8 mouse cellular contexts compared by ENCODE assay signal in genomic region chr3:98280933-98281678, GRCm38 (mm10). TPM values are rescaled to one million over a fixed set of nuclear protein-coding genes. Genes with fewer than 3 reads are reported as not detected.
DNase-seq lines count a peak whose midpoint lies in the region; ATAC-seq and TF ChIP-seq lines count a peak whose summit lies in the region.

No protein-coding gene starts in this region.

- TF ChIP-seq POLR2A in bone marrow macrophage, adult 2 months (IDR thresholded peaks at IDR 0.05; ENCODE audit: borderline replicate concordance, low read depth, low read length) = no peak

- H3K4me3 ChIP-seq in bone marrow macrophage, adult 2 months (ENCODE audit: insufficient read depth, low read length) = no peak overlapping the region
- no peak overlapping the region for H3K4me3 ChIP-seq in forebrain, embryonic 10.5 days
- H3K4me3 ChIP-seq in heart, embryonic 15.5 days = peak overlapping the region; percentile 26
- H3K4me3 ChIP-seq in liver, embryonic 11.5 days (ENCODE audit: low read depth, low read length) = peak overlapping the region; percentile 7; the same call in 1 of the 2 replicates
- no peak overlapping the region for H3K4me3 ChIP-seq in stomach, embryonic 14.5 days (ENCODE audit: low read depth, low read length)

- H3K36me3 ChIP-seq in forebrain, embryonic 10.5 days (replicated peaks) = no peaks in the 10 kb centered on the region
- no peaks in the 10 kb centered on the region for H3K36me3 ChIP-seq in heart, embryonic 15.5 days
- H3K36me3 ChIP-seq in liver, embryonic 11.5 days (ENCODE audit: control insufficient read depth, insufficient read depth, low read length) = no peaks in the 10 kb centered on the region
- no peaks in the 10 kb centered on the region for H3K36me3 ChIP-seq in stomach, embryonic 14.5 days (ENCODE audit: control insufficient read depth, insufficient read depth, low read length)

- peak; percentile 64 to 67 for DNase-seq in B cell, adult 2 months
- DNase-seq in forebrain, embryonic 10.5 days (ENCODE audit: extremely low spot score, low spot score) = peak; percentile 50
- DNase-seq in kidney, postnatal 10 days = peak; percentile 79
- peak; percentile 43 for DNase-seq in liver, embryonic 11.5 days (ENCODE audit: low spot score)
- DNase-seq in natural killer cell, adult 2 months (ENCODE audit: low spot score in 2 of 2) = peak; percentile 13 to 21

- 0 out of 2 replicates have a peak, but pooled peaks have one; percentile 51 for ATAC-seq in heart, embryonic 15.5 days (replicated peaks; ENCODE audit: insufficient number of reproducible peaks, insufficient read depth, low FRiP score, low read depth)
- ATAC-seq in liver, embryonic 11.5 days (replicated peaks; ENCODE audit: low FRiP score) = peak; percentile 74
- peak; percentile 76 for ATAC-seq in stomach, embryonic 14.5 days (ENCODE audit: insufficient number of reproducible peaks, insufficient read depth, low FRiP score, low read depth)

- H3K4me1 ChIP-seq in bone marrow macrophage, adult 2 months (ENCODE audit: control insufficient read depth, insufficient read depth, low read length) = no peaks in the 10 kb centered on the region
- peaks cover 23% of the 10 kb centered on the region for H3K4me1 ChIP-seq in forebrain, embryonic 10.5 days
- H3K4me1 ChIP-seq in heart, embryonic 15.5 days (replicated peaks) = peaks cover 20% of the 10 kb centered on the region
- peaks cover 12% of the 10 kb centered on the region for H3K4me1 ChIP-seq in liver, embryonic 11.5 days (replicated peaks; ENCODE audit: control insufficient read depth, insufficient read depth, low read length)
- peaks cover 13% of the 10 kb centered on the region; the same call in 1 of the 2 replicates for H3K4me1 ChIP-seq in stomach, embryonic 14.5 days (ENCODE audit: control insufficient read depth, insufficient read depth, low read length)

- TF ChIP-seq CTCF in bone marrow macrophage, adult 2 months (IDR thresholded peaks at IDR 0.05; ENCODE audit: low read depth, low read length) = peak; percentile 53; the same call in 1 of the 2 replicates

- H3K27ac ChIP-seq in bone marrow macrophage, adult 2 months (ENCODE audit: insufficient read depth, low read depth, low read length) = no peak overlapping the region
- no peak overlapping the region for H3K27ac ChIP-seq in forebrain, embryonic 10.5 days
- H3K27ac ChIP-seq in heart, embryonic 15.5 days = 0 out of 2 replicates have a peak overlapping the region, but pooled peaks have one; percentile 27
- H3K27ac ChIP-seq in liver, embryonic 11.5 days (ENCODE audit: low read depth, low read length) = no peak overlapping the region
- no peak overlapping the region for H3K27ac ChIP-seq in stomach, embryonic 14.5 days (ENCODE audit: low read length)

- peak overlapping the region; percentile 44 for H3K4me2 ChIP-seq in heart, embryonic 15.5 days
- H3K4me2 ChIP-seq in liver, embryonic 11.5 days = peak overlapping the region; percentile 46
- H3K4me2 ChIP-seq in stomach, embryonic 14.5 days (replicated peaks; ENCODE audit: low read depth, low read length) = no peak overlapping the region; the same call in 1 of the 2 replicates

- no peaks in the 10 kb centered on the region for H3K9me3 ChIP-seq in forebrain, embryonic 10.5 days
- no peaks in the 10 kb centered on the region for H3K9me3 ChIP-seq in heart, embryonic 15.5 days (replicated peaks)
- H3K9me3 ChIP-seq in liver, embryonic 11.5 days (ENCODE audit: control insufficient read depth, low read length) = no peaks in the 10 kb centered on the region
- no peaks in the 10 kb centered on the region for H3K9me3 ChIP-seq in stomach, embryonic 14.5 days (ENCODE audit: control insufficient read depth, low read depth, low read length)

- WGBS in forebrain, embryonic 10.5 days = 48% methylated on average over 12 of the region's 12 CpGs
- WGBS in heart, embryonic 15.5 days = 32% methylated on average over 12 of the region's 12 CpGs
- 30% methylated on average over 12 of the region's 12 CpGs for WGBS in liver, embryonic 11.5 days
- WGBS in stomach, embryonic 14.5 days = 27% methylated on average over 12 of the region's 12 CpGs

- no peak overlapping the region for H3K9ac ChIP-seq in heart, embryonic 15.5 days
- no peak overlapping the region for H3K9ac ChIP-seq in liver, embryonic 11.5 days (ENCODE audit: low read depth, low read length)
- no peak overlapping the region for H3K9ac ChIP-seq in stomach, embryonic 14.5 days (replicated peaks; ENCODE audit: low read depth, low read length)

- H3K27me3 ChIP-seq in forebrain, embryonic 10.5 days (ENCODE audit: poor library complexity, severe bottlenecking) = no peaks in the 10 kb centered on the region
- H3K27me3 ChIP-seq in heart, embryonic 15.5 days = no peaks in the 10 kb centered on the region
- H3K27me3 ChIP-seq in liver, embryonic 11.5 days (replicated peaks; ENCODE audit: control insufficient read depth, insufficient read depth, low read length) = no peaks in the 10 kb centered on the region
- no peaks in the 10 kb centered on the region for H3K27me3 ChIP-seq in stomach, embryonic 14.5 days (ENCODE audit: control insufficient read depth, insufficient read depth, low read length)

RNA-seq across cellular contexts. Expression of gene Hmgcs2, which starts 0.9 kb away (rescaled TPM):
- polyA plus RNA-seq in bone marrow macrophage, adult 2 months (2012; ENCODE audit: insufficient read depth, insufficient read length, missing spikeins) = not detected in 2 replicates
- 0.50 and 0.57 TPM in 2 replicates for polyA plus RNA-seq in forebrain, embryonic 10.5 days (2016; fragmentation: Nextera tagmentation; extraction: Ambion mirVana)
- polyA plus RNA-seq in heart, embryonic 15.5 days (2015; fragmentation: Nextera tagmentation; extraction: Ambion mirVana) = 8.7 and 12.6 TPM in 2 replicates
- 29.9 and 32.9 TPM in 2 replicates for polyA plus RNA-seq in liver, embryonic 11.5 days (2014; fragmentation: Nextera tagmentation; extraction: Ambion mirVana)
- 12.2 and 16.1 TPM in 2 replicates for polyA plus RNA-seq in stomach, embryonic 14.5 days (2014; fragmentation: Nextera tagmentation; extraction: Ambion mirVana)

RNA-seq across cellular contexts. Expression of gene Phgdh, which starts 58.7 kb away (rescaled TPM):
- polyA plus RNA-seq in bone marrow macrophage, adult 2 months (2012; ENCODE audit: insufficient read depth, insufficient read length, missing spikeins) = 3.3 and 3.8 TPM in 2 replicates
- polyA plus RNA-seq in forebrain, embryonic 10.5 days (2016; fragmentation: Nextera tagmentation; extraction: Ambion mirVana) = 402 and 436 TPM in 2 replicates
- polyA plus RNA-seq in heart, embryonic 15.5 days (2015; fragmentation: Nextera tagmentation; extraction: Ambion mirVana) = 59.7 and 123 TPM in 2 replicates
- 554 and 596 TPM in 2 replicates for polyA plus RNA-seq in liver, embryonic 11.5 days (2014; fragmentation: Nextera tagmentation; extraction: Ambion mirVana)
- polyA plus RNA-seq in stomach, embryonic 14.5 days (2014; fragmentation: Nextera tagmentation; extraction: Ambion mirVana) = 175 and 193 TPM in 2 replicates

RNA-seq across cellular contexts. Expression of gene Reg4, which starts 59.1 kb away (rescaled TPM):
- not detected in 2 replicates for polyA plus RNA-seq in bone marrow macrophage, adult 2 months (2012; ENCODE audit: insufficient read depth, insufficient read length, missing spikeins)
- 0.14 TPM in 1 of 2 replicates, not detected in the other for polyA plus RNA-seq in forebrain, embryonic 10.5 days (2016; fragmentation: Nextera tagmentation; extraction: Ambion mirVana)
- polyA plus RNA-seq in heart, embryonic 15.5 days (2015; fragmentation: Nextera tagmentation; extraction: Ambion mirVana) = not detected in 2 replicates
- polyA plus RNA-seq in liver, embryonic 11.5 days (2014; fragmentation: Nextera tagmentation; extraction: Ambion mirVana) = 0.16 TPM in 1 of 2 replicates, not detected in the other
- polyA plus RNA-seq in stomach, embryonic 14.5 days (2014; fragmentation: Nextera tagmentation; extraction: Ambion mirVana) = not detected in 2 replicates

Comparison
In these comparisons a context has a peak if more than half of its experiments do, and no peak if none do; other contexts are left out.
1. DNase-seq: peak in every context shown above with its lines; median percentile 79 in kidney, postnatal 10 days; 66 in B cell, adult 2 months; 50 in forebrain, embryonic 10.5 days; 43 in liver, embryonic 11.5 days; 17 in natural killer cell, adult 2 months.
2. H3K4me3 ChIP-seq: peak in heart, embryonic 15.5 days (single experiment) and liver, embryonic 11.5 days (single experiment); none in bone marrow macrophage, adult 2 months (single experiment), forebrain, embryonic 10.5 days (single experiment) and stomach, embryonic 14.5 days (single experiment).
3. RNA of gene Phgdh, which starts 58.7 kb away (polyA plus RNA-seq): 554 to 596 TPM in liver, embryonic 11.5 days, 402 to 436 TPM in forebrain, embryonic 10.5 days, 175 to 193 TPM in stomach, embryonic 14.5 days and 59.7 to 123 TPM in heart, embryonic 15.5 days; 3.3 to 3.8 TPM in bone marrow macrophage, adult 2 months; every median in the first group is over 10 times any median in the second.
4. Peak in every context shown above with its lines, with median percentiles within 50 percentile points of each other: ATAC-seq.